Mouse (Mus musculus) thymus, postnatal 25 days (tissue): ENCODE measurements around the gene Usp34.
"Not testable (repeated sequence)": the region's sequence is repeated elsewhere in the genome, so short reads cannot be mapped to it uniquely, and the experiment has no call there.

Experiments used
- DNase-seq: peaks from one replicate; pipeline ENCODE4 v3.0.0; 2022

Usp34 gene

DNA sequence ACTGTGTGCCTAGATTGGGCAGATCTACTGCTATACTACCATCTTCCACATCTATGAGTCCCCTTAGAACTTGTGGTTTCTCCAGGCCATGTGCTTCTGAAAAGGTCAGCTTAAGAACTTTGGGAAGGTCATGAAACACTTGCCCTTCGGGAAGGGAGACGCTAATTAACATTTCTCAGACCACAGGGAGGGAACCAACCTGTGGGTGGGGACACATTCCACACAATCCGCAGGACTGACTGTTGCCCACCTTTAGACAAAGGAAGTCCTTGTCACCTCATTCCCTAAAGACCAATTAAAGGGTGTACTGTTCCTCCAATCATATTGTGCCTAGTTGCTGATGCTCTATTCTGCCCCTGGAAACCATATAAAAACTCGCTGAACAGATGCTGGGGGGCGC is 198.1 kb downstream of the Usp34 start:
- DNase-seq, result not testable (repeated sequence)

GRCm38 (mm10) chr11:23514785-23515184 is 208.1 kb downstream of the Usp34 start:
- DNase-seq, result not testable (repeated sequence)

DNA sequence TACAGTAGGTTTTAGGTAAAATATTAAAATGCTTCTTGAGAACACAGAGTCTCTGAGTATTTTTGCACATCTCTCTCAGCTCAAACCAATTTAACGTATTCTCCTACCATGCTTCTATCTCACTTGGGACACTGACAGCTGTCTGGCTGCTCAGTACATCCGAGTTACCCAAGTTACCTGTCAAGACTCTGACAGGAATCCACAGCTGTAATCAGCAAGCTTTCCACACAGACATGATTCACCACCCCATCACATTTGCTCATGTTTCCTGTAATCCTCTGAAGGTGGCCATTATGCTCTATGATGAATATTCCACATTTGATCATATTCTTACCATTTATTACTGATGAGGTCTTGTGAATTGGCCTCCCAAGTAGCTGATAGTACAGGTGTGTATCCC is 208.6 kb downstream of the Usp34 start:
- DNase-seq, result no peak

DNA sequence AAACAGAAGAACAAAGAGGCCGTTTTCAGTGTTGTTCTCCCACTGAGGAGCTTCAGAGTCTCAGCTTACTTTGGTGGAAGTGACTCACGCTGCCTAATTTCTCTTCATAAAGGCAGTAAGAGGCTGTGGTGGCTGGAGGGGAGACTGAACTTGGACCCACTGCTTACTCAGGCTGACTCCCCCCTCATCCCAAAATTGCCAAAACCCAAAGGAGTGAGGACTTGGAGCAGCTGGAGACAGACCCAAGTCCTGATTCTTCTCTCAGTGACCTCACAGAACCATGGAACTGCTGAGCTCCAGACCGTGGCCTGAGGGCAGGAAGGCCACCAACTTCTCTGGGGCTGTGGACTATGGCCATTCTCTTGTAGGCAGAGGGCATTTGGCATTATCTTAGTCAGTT is 212.3 kb downstream of the Usp34 start:
- DNase-seq, result no peak

DNA sequence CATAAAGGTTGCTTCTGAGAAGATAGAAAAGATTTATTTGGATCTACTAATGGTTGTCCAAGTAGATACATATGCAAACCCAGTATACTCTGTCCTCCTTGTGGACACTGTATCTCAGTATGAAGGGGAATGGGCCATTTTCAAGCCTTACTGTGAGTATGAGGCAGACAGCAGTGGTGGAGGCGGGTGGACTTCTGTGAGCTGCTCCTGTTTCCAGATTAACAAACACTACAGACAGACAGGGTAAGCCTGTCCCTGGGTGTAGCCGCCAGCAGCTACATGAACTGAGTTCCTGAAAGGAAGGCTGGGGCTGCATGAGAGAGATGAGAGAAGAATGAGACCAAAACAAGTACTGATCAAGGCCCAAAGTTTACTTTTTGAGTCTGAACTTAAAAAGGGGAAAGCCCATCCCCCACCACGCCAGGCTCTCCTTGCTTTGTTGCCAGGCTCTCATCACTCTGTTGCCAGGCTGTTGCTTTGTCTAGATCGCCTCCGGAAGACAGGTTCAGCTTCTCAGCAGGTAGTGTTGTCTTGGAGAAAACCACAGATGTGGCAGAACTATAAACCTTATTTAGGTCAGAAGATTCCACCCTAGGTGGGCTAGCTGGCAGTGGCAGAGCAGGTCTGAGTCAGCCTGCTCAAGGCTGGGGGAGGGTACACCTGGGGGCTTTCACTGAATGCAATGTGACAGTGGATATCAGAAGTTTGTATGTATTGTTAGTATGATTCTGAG is 213.9 kb downstream of the Usp34 start, which contains the start of gene 1700093K21Rik:
Gene 1700093K21Rik (minus strand): TSS at position 683 of the 733 bp plus-strand sequence.
- no peak for DNase-seq

DNA sequence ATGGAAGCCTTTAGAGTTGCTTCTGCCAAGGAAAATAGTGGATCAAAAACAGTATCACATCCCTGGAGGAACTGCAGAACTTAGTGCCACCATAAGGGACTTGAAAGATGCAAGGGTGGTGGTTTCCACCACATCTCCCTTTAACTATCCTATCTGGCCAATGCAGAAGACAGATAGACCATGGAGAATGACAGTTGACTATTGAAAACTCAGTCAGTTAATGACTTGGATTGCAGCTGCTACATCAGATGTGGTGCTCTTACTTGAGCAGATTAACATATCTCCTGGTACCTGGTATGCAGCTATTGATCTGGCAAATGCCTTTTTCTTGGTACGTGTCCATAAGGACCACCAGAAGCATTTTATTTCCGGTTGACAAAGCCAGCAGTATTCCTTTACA is 230.8 kb downstream of the Usp34 start:
- DNase-seq, result no peak
